Comparison of ENCODE assay signal across 28 mouse cellular contexts in the genomic region with DNA sequence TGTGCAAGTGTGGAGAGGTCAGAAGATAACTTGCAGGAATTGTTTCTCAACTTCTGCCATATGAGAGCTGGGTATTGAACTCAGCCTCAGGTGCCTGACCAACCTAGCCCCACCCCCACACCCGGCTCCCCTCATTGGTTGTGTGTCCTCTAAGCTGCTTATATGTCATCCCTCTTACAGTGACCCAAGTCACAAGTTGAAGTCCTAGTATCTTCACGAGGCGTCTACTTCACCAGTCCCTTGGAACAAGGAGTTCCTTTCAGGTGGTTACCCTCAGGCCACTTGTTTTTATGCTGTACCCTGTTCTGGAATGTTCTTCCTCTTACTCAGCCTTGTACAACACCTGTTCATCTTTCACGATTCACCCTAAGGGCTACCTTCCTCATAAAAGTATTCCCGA. TPM values are rescaled to one million over a fixed set of nuclear protein-coding genes. Genes with fewer than 3 reads are reported as not detected.
DNase-seq lines count a peak whose midpoint lies in the region; ATAC-seq and TF ChIP-seq lines count a peak whose summit lies in the region.
"Had no signal": no experiment of that assay in that cellular context is flagged by ENCODE, and none has a peak within 500 bp of the region (broad histone marks: within the 10 kb centered on the region; RNA-seq: fewer than 3 reads in every experiment).

No protein-coding gene starts in this region.

- no peak overlapping the region for H3K9ac ChIP-seq in kidney, embryonic 14.5 days (ENCODE audit: low read depth, low read length)
- no peak overlapping the region for H3K9ac ChIP-seq in midbrain, postnatal 0 days (replicated peaks; ENCODE audit: low read length, poor library complexity, severe bottlenecking)
- H3K9ac ChIP-seq: heart, embryonic 15.5 days; hindbrain, embryonic 12.5 days; limb, embryonic 13.5 days; lung, embryonic 15.5 days; midbrain, embryonic 12.5 days; stomach, embryonic 15.5 days had no signal

- no peaks in the 10 kb centered on the region for H3K9me3 ChIP-seq in kidney, embryonic 14.5 days (ENCODE audit: control insufficient read depth, low read length)
- H3K9me3 ChIP-seq in E14TG2a.4 (ENCODE audit: low read length), result no peaks in the 10 kb centered on the region
- no peaks in the 10 kb centered on the region for H3K9me3 ChIP-seq in midbrain, postnatal 0 days (ENCODE audit: low read length)
- H3K9me3 ChIP-seq: heart, embryonic 10.5 days; heart, embryonic 15.5 days; hindbrain, embryonic 12.5 days; limb, embryonic 13.5 days; lung, embryonic 15.5 days; megakaryocyte, embryonic 14.5 days; midbrain, embryonic 12.5 days; stomach, embryonic 15.5 days had no signal

- WGBS in kidney, adult 2 months, result 63% methylated on average over 5 of the region's 5 CpGs
- WGBS in kidney, embryonic 14.5 days, result 63% methylated on average over 5 of the region's 5 CpGs
- 70% methylated on average over 5 of the region's 5 CpGs for WGBS in midbrain, postnatal 0 days

- TF ChIP-seq CTCF in kidney, adult 2 months (conservative IDR thresholded peaks at IDR 0.05; ENCODE audit: insufficient read depth, insufficient read length, low read depth, low read length), result no peak
- TF ChIP-seq CTCF in E14TG2a.4 (conservative IDR thresholded peaks at IDR 0.05; ENCODE audit: low read length), result no peak
- no peak for TF ChIP-seq CTCF in midbrain, postnatal 0 days (IDR thresholded peaks at IDR 0.05)

- no peak for DNase-seq in kidney, adult 2 months
- peak; percentile 24 for DNase-seq in A20 (ENCODE audit: low read depth, low spot score)
- peak; percentile 21 for DNase-seq in naive thymus-derived CD4-positive, alpha-beta T cell, adult 2 months (ENCODE audit: low read depth)
- no peak for DNase-seq in adrenal gland, postnatal 36 days
- no peak for DNase-seq in midbrain, postnatal 0 days (ENCODE audit: low spot score)
- DNase-seq: adrenal gland, adult 8-10 months; cerebellum, adult 9-10 months; cerebellum, postnatal 36 days; gastrocnemius, postnatal 14 days; heart, postnatal 36 days; lung, postnatal 4 days; right cerebral cortex, postnatal 25 days; thymus, adult 18-20 months; thymus, postnatal 25 days had no signal

- no peak for ATAC-seq in kidney, embryonic 14.5 days (ENCODE audit: low FRiP score, low TSS enrichment)
- ATAC-seq in midbrain, postnatal 0 days (ENCODE audit: low FRiP score), result no peak
- ATAC-seq: forebrain, embryonic 14.5 days; hindbrain, postnatal 0 days; intestine, embryonic 16.5 days had no signal

- TF ChIP-seq POLR2A in kidney, adult 2 months (IDR thresholded peaks at IDR 0.05; ENCODE audit: low read depth, low read length), result no peak

- H3K27ac ChIP-seq in kidney, adult 2 months (ENCODE audit: insufficient read depth, low read depth, low read length), result peak overlapping the region; percentile 46; the same call in 1 of the 2 replicates
- H3K27ac ChIP-seq in kidney, embryonic 14.5 days (ENCODE audit: low read depth, low read length), result no peak overlapping the region
- no peak overlapping the region for H3K27ac ChIP-seq in midbrain, postnatal 0 days (ENCODE audit: low read depth, low read length)
- H3K27ac ChIP-seq: heart, embryonic 10.5 days; heart, embryonic 15.5 days; hindbrain, embryonic 12.5 days; hindbrain, postnatal 0 days; limb, embryonic 13.5 days; lung, embryonic 15.5 days; midbrain, embryonic 12.5 days; stomach, embryonic 15.5 days had no signal

- H3K4me3 ChIP-seq in kidney, adult 2 months (ENCODE audit: insufficient read depth, low read depth, low read length), result no peak overlapping the region
- H3K4me3 ChIP-seq in kidney, embryonic 14.5 days (ENCODE audit: low read length), result no peak overlapping the region
- peak overlapping the region; percentile 91; the same call in 1 of the 2 replicates for H3K4me3 ChIP-seq in E14TG2a.4 (replicated peaks; ENCODE audit: low read length)
- no peak overlapping the region for H3K4me3 ChIP-seq in midbrain, postnatal 0 days (ENCODE audit: low read depth, low read length)
- H3K4me3 ChIP-seq: heart, embryonic 10.5 days; heart, embryonic 15.5 days; hindbrain, embryonic 12.5 days; limb, embryonic 13.5 days; lung, embryonic 15.5 days; midbrain, embryonic 12.5 days; stomach, embryonic 15.5 days had no signal

- H3K4me1 ChIP-seq in kidney, adult 2 months (ENCODE audit: control insufficient read depth, insufficient read depth, low read length), result peaks cover 5% of the 10 kb centered on the region; the same call in 1 of the 2 replicates
- no peaks in the 10 kb centered on the region for H3K4me1 ChIP-seq in kidney, embryonic 14.5 days (ENCODE audit: control insufficient read depth, insufficient read depth, low read length)
- peaks cover 47% of the 10 kb centered on the region for H3K4me1 ChIP-seq in E14TG2a.4 (replicated peaks; ENCODE audit: low read depth, low read length)
- no peaks in the 10 kb centered on the region for H3K4me1 ChIP-seq in midbrain, postnatal 0 days (ENCODE audit: insufficient read depth, low read length)

- no peaks in the 10 kb centered on the region for H3K27me3 ChIP-seq in kidney, adult 2 months (replicated peaks; ENCODE audit: control insufficient read depth, insufficient read depth, low read length)
- H3K27me3 ChIP-seq in kidney, embryonic 14.5 days (ENCODE audit: control insufficient read depth, insufficient read depth, low read length), result no peaks in the 10 kb centered on the region
- peaks cover 34% of the 10 kb centered on the region for H3K27me3 ChIP-seq in E14TG2a.4 (ENCODE audit: insufficient read depth, low read length)
- H3K27me3 ChIP-seq in midbrain, postnatal 0 days (ENCODE audit: insufficient read depth, low read length), result no peaks in the 10 kb centered on the region
- H3K27me3 ChIP-seq: heart, embryonic 15.5 days; stomach, embryonic 15.5 days had no signal

- H3K4me2 ChIP-seq in kidney, embryonic 14.5 days (replicated peaks; ENCODE audit: low read depth, low read length), result no peak overlapping the region
- H3K4me2 ChIP-seq in midbrain, postnatal 0 days (ENCODE audit: low read depth, low read length, poor library complexity, severe bottlenecking), result no peak overlapping the region
- H3K4me2 ChIP-seq: heart, embryonic 15.5 days; limb, embryonic 13.5 days; liver, embryonic 11.5 days; lung, embryonic 15.5 days; midbrain, embryonic 12.5 days; stomach, embryonic 15.5 days had no signal

- H3K36me3 ChIP-seq in kidney, adult 2 months (ENCODE audit: control insufficient read depth, insufficient read depth, low read length), result no peaks in the 10 kb centered on the region
- no peaks in the 10 kb centered on the region for H3K36me3 ChIP-seq in kidney, embryonic 14.5 days (ENCODE audit: control insufficient read depth, insufficient read depth, low read length)
- H3K36me3 ChIP-seq in E14TG2a.4 (ENCODE audit: insufficient read depth, low read length), result peaks cover 5% of the 10 kb centered on the region; the same call in 1 of the 2 replicates
- no peaks in the 10 kb centered on the region for H3K36me3 ChIP-seq in midbrain, postnatal 0 days (ENCODE audit: insufficient read depth, low read length)
- H3K36me3 ChIP-seq: heart, embryonic 10.5 days; heart, embryonic 15.5 days; hindbrain, embryonic 12.5 days; limb, embryonic 13.5 days; lung, embryonic 15.5 days; midbrain, embryonic 12.5 days; stomach, embryonic 15.5 days had no signal

RNA-seq across cellular contexts. Expression of gene Dgkh, which starts 2.0 kb away (rescaled TPM):
- 1.9 and 2.6 TPM in 2 replicates for polyA plus RNA-seq in kidney, adult 2 months (2012; rRNA removed)
- polyA plus RNA-seq in kidney, embryonic 14.5 days (2014; fragmentation: Nextera tagmentation; extraction: Ambion mirVana), result 2.6 and 3.2 TPM in 2 replicates
- 10 to 100 TPM in 1 of 2 experiments, 1 to 10 TPM in 1; 7.4 to 14.4 TPM for total RNA-seq in adrenal gland, postnatal 36 days (2021)
- total RNA-seq in midbrain, postnatal 0 days (2014; rRNA removed), result 15.3 and 17.0 TPM in 2 replicates
- polyA plus RNA-seq in midbrain, postnatal 0 days (2015; fragmentation: Nextera tagmentation; extraction: Ambion mirVana), result 2.2 and 2.8 TPM in 2 replicates

Comparison
In these comparisons a context has a peak if more than half of its experiments do, and no peak if none do; other contexts are left out.
1. DNase-seq: peak in A20 (single experiment) and naive thymus-derived CD4-positive, alpha-beta T cell, adult 2 months (single experiment); none in kidney, adult 2 months (single experiment), adrenal gland, postnatal 36 days (0 of 2) and midbrain, postnatal 0 days (single experiment).